Mouse (Mus musculus): ENCODE data around the gene Zfp771. TPM values are rescaled to one million over a fixed set of nuclear protein-coding genes. Genes with fewer than 3 reads are reported as not detected.

Zfp771 gene
- polyA plus RNA-seq, 1 experiment from 2014 or later, result 13.8 TPM

GRCm38 (mm10) chr7:127256518-127256917, 12.4 kb downstream of the Zfp771 start:
- WGBS (ENCODE audit: insufficient replicate concordance), result 76% methylated on average over 5 of the region's 5 CpGs
- Histone ChIP-seq H3K9me3 (replicated peaks; ENCODE audit: control insufficient read depth, low read length) (no peaks in the 10 kb centered on the region), H3K27me3 (ENCODE audit: control insufficient read depth, insufficient read depth, low read depth, low read length) (no peaks in the 10 kb centered on the region), H3K4me3 (ENCODE audit: low read depth, low read length) (no peak overlapping the region), H3K9ac (ENCODE audit: low read depth, low read length) (no peak overlapping the region), H3K36me3 (ENCODE audit: control insufficient read depth, insufficient read depth) (no peaks in the 10 kb centered on the region; the same call in 1 of the 2 replicates), H3K4me1 (ENCODE audit: control insufficient read depth, low read depth, low read length) (peaks cover 44% of the 10 kb centered on the region), H3K27ac (ENCODE audit: low read length) (0 out of 2 replicates have a peak overlapping the region, but pooled peaks have one; percentile 13), H3K4me2 (ENCODE audit: low read depth, low read length) (no peak overlapping the region)
- no peak for ATAC-seq (ENCODE audit: low read depth)

GRCm38 (mm10) chr7:127259186-127259905, 15.3 kb downstream of the Zfp771 start:
- H3K27ac ChIP-seq (ENCODE audit: low read length), result no peak overlapping the region
- ATAC-seq (ENCODE audit: low read depth), result no peak
- WGBS (ENCODE audit: insufficient replicate concordance), result 59% methylated on average over 8 of the region's 8 CpGs

GRCm38 (mm10) chr7:127260309-127261111, 16.4 kb downstream of the Zfp771 start, which contains the start of gene Dctpp1:
TSS of gene Dctpp1 (minus strand) at chr7:127260709.
- Histone ChIP-seq H3K4me1 (ENCODE audit: control insufficient read depth, low read depth, low read length) (peaks cover 37% of the 10 kb centered on the region), H3K36me3 (ENCODE audit: control insufficient read depth, insufficient read depth) (no peaks in the 10 kb centered on the region; the same call in 1 of the 2 replicates), H3K27me3 (ENCODE audit: control insufficient read depth, insufficient read depth, low read depth, low read length) (no peaks in the 10 kb centered on the region), H3K9me3 (replicated peaks; ENCODE audit: control insufficient read depth, low read length) (no peaks in the 10 kb centered on the region), H3K4me3 (ENCODE audit: low read depth, low read length) (peak within 1 kb of the TSS; percentile 84), H3K27ac (ENCODE audit: low read length) (peak within 1 kb of the TSS; percentile 65), H3K9ac (ENCODE audit: low read depth, low read length) (peak within 1 kb of the TSS; percentile 81), H3K4me2 (ENCODE audit: low read depth, low read length) (peak within 1 kb of the TSS; percentile 91)
- WGBS (ENCODE audit: insufficient replicate concordance), result under 1% methylated on average over 50 of the region's 50 CpGs
- peak; percentile 96 for ATAC-seq (ENCODE audit: low read depth)

More at GRCm38 (mm10) chr7:127259186-127259905, 15.3 kb downstream of the Zfp771 start:
- Histone ChIP-seq H3K4me1 (ENCODE audit: control insufficient read depth, low read depth, low read length) (peaks cover 48% of the 10 kb centered on the region), H3K9me3 (replicated peaks; ENCODE audit: control insufficient read depth, low read length) (no peaks in the 10 kb centered on the region), H3K36me3 (ENCODE audit: control insufficient read depth, insufficient read depth) (no peaks in the 10 kb centered on the region; the same call in 1 of the 2 replicates), H3K9ac (ENCODE audit: low read depth, low read length) (no peak overlapping the region), H3K27me3 (ENCODE audit: control insufficient read depth, insufficient read depth, low read depth, low read length) (no peaks in the 10 kb centered on the region), H3K4me3 (ENCODE audit: low read depth, low read length) (peak overlapping the region; percentile 84), H3K4me2 (ENCODE audit: low read depth, low read length) (peak overlapping the region; percentile 90)

- 37% methylated on average over 10 of the region's 10 CpGs for WGBS (ENCODE audit: insufficient replicate concordance)
- no peaks in the 10 kb centered on the region for H3K27me3 ChIP-seq (ENCODE audit: control insufficient read depth, insufficient read depth, low read depth, low read length)
- H3K9ac ChIP-seq (ENCODE audit: low read depth, low read length), result no peak overlapping the region
- ATAC-seq (ENCODE audit: low read depth), result no peak
- H3K4me3 ChIP-seq (ENCODE audit: low read depth, low read length), result no peak overlapping the region
- H3K27ac ChIP-seq (ENCODE audit: low read length), result no peak overlapping the region
- H3K4me1 ChIP-seq (ENCODE audit: control insufficient read depth, low read depth, low read length), result peaks cover 33% of the 10 kb centered on the region
- H3K36me3 ChIP-seq (ENCODE audit: control insufficient read depth, insufficient read depth), result no peaks in the 10 kb centered on the region
- no peaks in the 10 kb centered on the region for H3K9me3 ChIP-seq (replicated peaks; ENCODE audit: control insufficient read depth, low read length)
- no peak overlapping the region for H3K4me2 ChIP-seq (ENCODE audit: low read depth, low read length)
Observed at GRCm38 (mm10) chr7:127262218-127262961, 18.3 kb downstream of the Zfp771 start.

- H3K36me3 ChIP-seq (ENCODE audit: control insufficient read depth, insufficient read depth), result no peaks in the 10 kb centered on the region
- peaks cover 33% of the 10 kb centered on the region for H3K4me1 ChIP-seq (ENCODE audit: control insufficient read depth, low read depth, low read length)
- no peaks in the 10 kb centered on the region for H3K27me3 ChIP-seq (ENCODE audit: control insufficient read depth, insufficient read depth, low read depth, low read length)
- no peak overlapping the region for H3K4me3 ChIP-seq (ENCODE audit: low read depth, low read length)
- no peaks in the 10 kb centered on the region; the same call in 1 of the 2 replicates for H3K9me3 ChIP-seq (replicated peaks; ENCODE audit: control insufficient read depth, low read length)
- ATAC-seq (ENCODE audit: low read depth), result no peak
- no peak overlapping the region for H3K4me2 ChIP-seq (ENCODE audit: low read depth, low read length)
- no peak overlapping the region for H3K9ac ChIP-seq (ENCODE audit: low read depth, low read length)
- H3K27ac ChIP-seq (ENCODE audit: low read length), result no peak overlapping the region
- WGBS (ENCODE audit: insufficient replicate concordance), result 93% methylated on average over 3 of the region's 3 CpGs
Observed at GRCm38 (mm10) chr7:127263526-127263925, 19.5 kb downstream of the Zfp771 start.

- Histone ChIP-seq H3K4me1 (ENCODE audit: control insufficient read depth, low read depth, low read length) (peaks cover 23% of the 10 kb centered on the region), H3K27me3 (ENCODE audit: control insufficient read depth, insufficient read depth, low read depth, low read length) (no peaks in the 10 kb centered on the region), H3K9ac (ENCODE audit: low read depth, low read length) (no peak overlapping the region), H3K36me3 (ENCODE audit: control insufficient read depth, insufficient read depth) (peaks cover 4% of the 10 kb centered on the region), H3K4me3 (ENCODE audit: low read depth, low read length) (no peak overlapping the region), H3K27ac (ENCODE audit: low read length) (peak overlapping the region; percentile 39; the same call in 1 of the 2 replicates), H3K9me3 (replicated peaks; ENCODE audit: control insufficient read depth, low read length) (no peaks in the 10 kb centered on the region; the same call in 1 of the 2 replicates), H3K4me2 (ENCODE audit: low read depth, low read length) (peak overlapping the region; percentile 22; the same call in 1 of the 2 replicates)
- 48% methylated on average over 2 of the region's 2 CpGs for WGBS (ENCODE audit: insufficient replicate concordance)
- ATAC-seq (ENCODE audit: low read depth), result no peak
Observed at GRCm38 (mm10) chr7:127270256-127270655, 26.2 kb downstream of the Zfp771 start.

- H3K4me1 ChIP-seq (ENCODE audit: control insufficient read depth, low read depth, low read length), result peaks cover 25% of the 10 kb centered on the region
- peak overlapping the region; percentile 29 for H3K4me3 ChIP-seq (ENCODE audit: low read depth, low read length)
- no peaks in the 10 kb centered on the region; the same call in 1 of the 2 replicates for H3K9me3 ChIP-seq (replicated peaks; ENCODE audit: control insufficient read depth, low read length)
- no peak for ATAC-seq (ENCODE audit: low read depth)
- no peaks in the 10 kb centered on the region for H3K27me3 ChIP-seq (ENCODE audit: control insufficient read depth, insufficient read depth, low read depth, low read length)
- no peak overlapping the region for H3K9ac ChIP-seq (ENCODE audit: low read depth, low read length)
- H3K27ac ChIP-seq (ENCODE audit: low read length), result peak overlapping the region; percentile 39; the same call in 1 of the 2 replicates
- peaks cover 4% of the 10 kb centered on the region for H3K36me3 ChIP-seq (ENCODE audit: control insufficient read depth, insufficient read depth)
- WGBS (ENCODE audit: insufficient replicate concordance), result 50% methylated on average over 5 of the region's 5 CpGs
- H3K4me2 ChIP-seq (ENCODE audit: low read depth, low read length), result peak overlapping the region; percentile 22
Observed at GRCm38 (mm10) chr7:127270666-127271065, 26.6 kb downstream of the Zfp771 start.

GRCm38 (mm10) chr7:127271093-127271492, 27.0 kb downstream of the Zfp771 start:
- ATAC-seq (ENCODE audit: low read depth), result no peak
- Histone ChIP-seq H3K4me2 (ENCODE audit: low read depth, low read length) (peak overlapping the region; percentile 22), H3K4me1 (ENCODE audit: control insufficient read depth, low read depth, low read length) (peaks cover 25% of the 10 kb centered on the region), H3K36me3 (ENCODE audit: control insufficient read depth, insufficient read depth) (peaks cover 4% of the 10 kb centered on the region), H3K27ac (ENCODE audit: low read length) (0 out of 2 replicates have a peak overlapping the region, but pooled peaks have one; percentile 39), H3K9me3 (replicated peaks; ENCODE audit: control insufficient read depth, low read length) (no peaks in the 10 kb centered on the region; the same call in 1 of the 2 replicates), H3K27me3 (ENCODE audit: control insufficient read depth, insufficient read depth, low read depth, low read length) (no peaks in the 10 kb centered on the region), H3K9ac (ENCODE audit: low read depth, low read length) (no peak overlapping the region), H3K4me3 (ENCODE audit: low read depth, low read length) (peak overlapping the region; percentile 29)
- 85% methylated on average over 4 of the region's 4 CpGs for WGBS (ENCODE audit: insufficient replicate concordance)
